Mouse (Mus musculus) liver, adult 10 weeks (tissue): ENCODE data around the gene Npm1. TPM values are rescaled to one million over a fixed set of nuclear protein-coding genes. Genes with fewer than 3 reads are reported as not detected.

Experiments
- polyA plus RNA-seq: library from polyadenylated mRNA; stranded (reverse); fragments of 350-450 nt; fragmentation: Illumina TruSeq; extraction: RNeasy Lipid Tissue Mini Kit (QIAGEN cat#74804); gene quantifications from one replicate; pipeline ENCODE4 v1.2.3, GENCODE M21; 2014; ENCODE audit warnings: low read depth, low replicate concordance

Gene Npm1
- polyA plus RNA-seq, result 498 TPM

GRCm38 (mm10) chr11:33162998-33163506, at the start of gene Npm1:
Gene Npm1, minus strand, starts transcription at chr11:33163206.

GRCm38 (mm10) chr11:33203383-33204328, 40.6 kb upstream of the Npm1 start, which contains the start of gene Tlx3:
Gene Tlx3, minus strand, starts transcription at chr11:33203589.

GRCm38 (mm10) chr11:33147171-33147571, 15.8 kb downstream of the Npm1 start, which contains the start of gene Fgf18:
Gene Fgf18, minus strand, starts transcription at chr11:33147400.

Other genes with a start within 250 kb of the Npm1 start
- not detected for gene Fgf18, start 15.8 kb downstream of the Npm1 start, polyA plus RNA-seq
- gene Tlx3, start 40.4 kb upstream of the Npm1 start, polyA plus RNA-seq, result not detected
- not detected for gene Gm12117, start 113.5 kb upstream of the Npm1 start, polyA plus RNA-seq